Mouse (Mus musculus) lung, embryonic 15.5 days (tissue): ENCODE measurements around the gene Axin1. TPM values are rescaled to one million over a fixed set of nuclear protein-coding genes. Genes with fewer than 3 reads are reported as not detected.

Source experiments
- ATAC-seq: fragments of 200-750 bp; cut with Nextera tagmentation; 2 replicates; pipeline ENCODE4 v1.8.0; 2017; ENCODE audit warnings: moderate number of reproducible peaks, borderline replicate concordance; ENCODE audit not compliant: low FRiP score, low TSS enrichment; ENCODE audit errors: extremely low read depth
- H3K27ac ChIP-seq: fragments of 300-500 bp; sonication (generic); 2 replicates; pipeline ENCODE4 v1.5.1; 2015; ENCODE audit warnings: moderate library complexity, mild to moderate bottlenecking, inconsistent platforms
- H3K27me3 ChIP-seq: fragments of 300-500 bp; sonication (generic); 2 replicates; pipeline ENCODE4 v1.6.1; 2015; ENCODE audit warnings: inconsistent platforms
- H3K36me3 ChIP-seq: fragments of 300-500 bp; sonication (generic); 2 replicates; pipeline ENCODE4 v1.6.1; 2015; ENCODE audit warnings: inconsistent platforms
- H3K4me1 ChIP-seq: fragments of 300-500 bp; sonication (generic); 2 replicates; pipeline ENCODE4 v1.6.1; 2015; ENCODE audit warnings: inconsistent platforms
- H3K4me2 ChIP-seq: fragments of 300-500 bp; sonication (generic); 2 replicates; pipeline ENCODE4 v1.6.1; 2015; ENCODE audit warnings: inconsistent platforms, mild to moderate bottlenecking, moderate library complexity
- H3K4me3 ChIP-seq: fragments of 300-500 bp; sonication (generic); 2 replicates; pipeline ENCODE4 v1.5.1; 2015; ENCODE audit warnings: mild to moderate bottlenecking, inconsistent platforms
- H3K9ac ChIP-seq: fragments of 300-500 bp; sonication (generic); 2 replicates; pipeline ENCODE4 v1.6.1; 2015; ENCODE audit warnings: inconsistent platforms
- H3K9me3 ChIP-seq: fragments of 300-500 bp; sonication (generic); 2 replicates; pipeline ENCODE4 v1.6.1; 2016; ENCODE audit warnings: inconsistent platforms
- WGBS: fragments of 180-500 bp; shearing (Covaris S2); methylation state at CpG from one replicate; pipeline ENCODE4 v1.1.7; 2015; 5-methylcytosine and 5-hydroxymethylcytosine counted together
- polyA plus RNA-seq: library from polyadenylated mRNA; unstranded; fragments of >200 nt; fragmentation: Nextera tagmentation; extraction: Ambion mirVana; gene quantifications from 2 replicates; pipeline ENCODE4 v1.2.1, GENCODE M21; 2015

Gene Axin1
- polyA plus RNA-seq, 1 experiment from 2014 or later, result 16.5 TPM

GRCm38 (mm10) chr17:26231156-26231555 lies 92.7 kb downstream of the Axin1 start:
- Histone ChIP-seq H3K4me1 (no peaks in the 10 kb centered on the region), H3K4me3 (no peak overlapping the region), H3K9me3 (no peaks in the 10 kb centered on the region), H3K27me3 (no peaks in the 10 kb centered on the region), H3K27ac (no peak overlapping the region), H3K9ac (no peak overlapping the region), H3K4me2 (no peak overlapping the region), H3K36me3 (no peaks in the 10 kb centered on the region)
- ATAC-seq, result no peak
- 87% methylated on average over 5 of the region's 5 CpGs for WGBS

- H3K27me3 ChIP-seq, result no peaks in the 10 kb centered on the region
- no peaks in the 10 kb centered on the region for H3K36me3 ChIP-seq
- H3K4me3 ChIP-seq, result no peak overlapping the region
- H3K4me1 ChIP-seq, result no peaks in the 10 kb centered on the region
- H3K9me3 ChIP-seq, result no peaks in the 10 kb centered on the region
- ATAC-seq, result no peak
- H3K9ac ChIP-seq, result no peak overlapping the region
- H3K4me2 ChIP-seq, result no peak overlapping the region
- no peak overlapping the region for H3K27ac ChIP-seq
- 71% methylated on average over 8 of the region's 8 CpGs for WGBS
These were observed 94.4 kb downstream of the Axin1 start for GRCm38 (mm10) chr17:26232863-26233262.

GRCm38 (mm10) chr17:26234386-26234785 lies 95.9 kb downstream of the Axin1 start:
- no peak for ATAC-seq
- H3K4me2 ChIP-seq, result no peak overlapping the region
- H3K4me3 ChIP-seq, result no peak overlapping the region
- H3K9me3 ChIP-seq, result no peaks in the 10 kb centered on the region
- 84% methylated on average over 8 of the region's 8 CpGs for WGBS
- H3K9ac ChIP-seq, result no peak overlapping the region
- no peaks in the 10 kb centered on the region for H3K36me3 ChIP-seq
- H3K27me3 ChIP-seq, result no peaks in the 10 kb centered on the region
- no peak overlapping the region for H3K27ac ChIP-seq
- H3K4me1 ChIP-seq, result no peaks in the 10 kb centered on the region

- H3K4me2 ChIP-seq, result no peak overlapping the region
- H3K27ac ChIP-seq, result no peak overlapping the region
- no peak overlapping the region for H3K4me3 ChIP-seq
- no peaks in the 10 kb centered on the region for H3K36me3 ChIP-seq
- WGBS, result 58% methylated on average over 13 of the region's 13 CpGs
- ATAC-seq, result no peak
- no peaks in the 10 kb centered on the region for H3K27me3 ChIP-seq
- H3K9me3 ChIP-seq, result no peaks in the 10 kb centered on the region
- H3K4me1 ChIP-seq, result no peaks in the 10 kb centered on the region
- no peak overlapping the region for H3K9ac ChIP-seq
These were observed 96.8 kb downstream of the Axin1 start for GRCm38 (mm10) chr17:26235077-26235815.

GRCm38 (mm10) chr17:26237667-26238066 lies 99.2 kb downstream of the Axin1 start:
- 79% methylated on average over 10 of the region's 10 CpGs for WGBS
- no peaks in the 10 kb centered on the region for H3K9me3 ChIP-seq
- H3K27me3 ChIP-seq, result no peaks in the 10 kb centered on the region
- H3K27ac ChIP-seq, result no peak overlapping the region
- no peak overlapping the region for H3K9ac ChIP-seq
- no peaks in the 10 kb centered on the region for H3K36me3 ChIP-seq
- no peak for ATAC-seq
- no peaks in the 10 kb centered on the region for H3K4me1 ChIP-seq
- H3K4me2 ChIP-seq, result no peak overlapping the region
- H3K4me3 ChIP-seq, result no peak overlapping the region

GRCm38 (mm10) chr17:26239551-26239950 lies 101.1 kb downstream of the Axin1 start:
- Histone ChIP-seq H3K4me1 (peaks cover 11% of the 10 kb centered on the region; the same call in 1 of the 2 replicates), H3K36me3 (no peaks in the 10 kb centered on the region), H3K27me3 (no peaks in the 10 kb centered on the region), H3K27ac (no peak overlapping the region), H3K9ac (no peak overlapping the region), H3K4me3 (no peak overlapping the region), H3K9me3 (no peaks in the 10 kb centered on the region), H3K4me2 (no peak overlapping the region)
- no peak for ATAC-seq
- 63% methylated on average over 2 of the region's 2 CpGs for WGBS

DNA sequence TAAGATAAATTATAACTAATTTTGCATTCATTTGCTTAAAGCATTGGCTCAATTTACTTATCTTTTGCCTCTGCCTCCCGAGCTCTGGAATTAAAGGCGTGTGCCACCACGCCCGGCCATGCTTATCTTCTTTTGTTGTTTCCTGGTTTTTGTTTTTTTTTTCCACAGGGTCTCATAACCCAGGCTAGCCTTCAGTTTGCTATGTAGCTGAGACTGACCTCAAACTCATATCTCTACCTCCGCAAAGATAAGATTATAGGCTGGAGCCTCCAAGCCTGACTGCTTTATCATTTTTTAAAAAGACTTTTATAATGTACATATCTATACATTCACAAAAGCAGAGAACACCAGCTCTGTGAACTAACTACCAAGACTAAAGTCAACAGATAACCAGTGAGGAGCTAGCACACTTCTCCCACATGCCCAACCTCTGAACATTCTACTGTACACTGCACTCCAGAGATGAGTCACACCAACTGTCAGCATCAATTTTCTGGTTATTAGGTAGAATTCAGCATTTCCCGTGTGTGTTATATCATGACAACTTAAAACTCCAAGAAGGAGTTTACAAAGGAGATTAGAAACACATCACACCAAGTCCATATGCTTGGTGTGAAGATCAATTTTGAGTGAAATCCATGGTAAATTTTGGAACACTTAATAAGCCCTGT lies 101.8 kb downstream of the Axin1 start:
- no peaks in the 10 kb centered on the region for H3K36me3 ChIP-seq
- peaks cover 14% of the 10 kb centered on the region; the same call in 1 of the 2 replicates for H3K4me1 ChIP-seq
- no peak overlapping the region for H3K4me2 ChIP-seq
- no peak overlapping the region for H3K4me3 ChIP-seq
- H3K27me3 ChIP-seq, result no peaks in the 10 kb centered on the region
- H3K9ac ChIP-seq, result no peak overlapping the region
- ATAC-seq, result no peak
- WGBS, result 70% methylated on average over 6 of the region's 6 CpGs
- H3K27ac ChIP-seq, result no peak overlapping the region
- no peaks in the 10 kb centered on the region for H3K9me3 ChIP-seq

- H3K9ac ChIP-seq, result no peak overlapping the region
- ATAC-seq, result no peak
- WGBS, result 79% methylated on average over 6 of the region's 6 CpGs
- no peaks in the 10 kb centered on the region for H3K36me3 ChIP-seq
- H3K27me3 ChIP-seq, result no peaks in the 10 kb centered on the region
- H3K4me2 ChIP-seq, result no peak overlapping the region
- H3K9me3 ChIP-seq, result no peaks in the 10 kb centered on the region
- H3K4me3 ChIP-seq, result no peak overlapping the region
- no peak overlapping the region for H3K27ac ChIP-seq
- peaks cover 14% of the 10 kb centered on the region; the same call in 1 of the 2 replicates for H3K4me1 ChIP-seq
These were observed 102.5 kb downstream of the Axin1 start for GRCm38 (mm10) chr17:26240990-26241389.

DNA sequence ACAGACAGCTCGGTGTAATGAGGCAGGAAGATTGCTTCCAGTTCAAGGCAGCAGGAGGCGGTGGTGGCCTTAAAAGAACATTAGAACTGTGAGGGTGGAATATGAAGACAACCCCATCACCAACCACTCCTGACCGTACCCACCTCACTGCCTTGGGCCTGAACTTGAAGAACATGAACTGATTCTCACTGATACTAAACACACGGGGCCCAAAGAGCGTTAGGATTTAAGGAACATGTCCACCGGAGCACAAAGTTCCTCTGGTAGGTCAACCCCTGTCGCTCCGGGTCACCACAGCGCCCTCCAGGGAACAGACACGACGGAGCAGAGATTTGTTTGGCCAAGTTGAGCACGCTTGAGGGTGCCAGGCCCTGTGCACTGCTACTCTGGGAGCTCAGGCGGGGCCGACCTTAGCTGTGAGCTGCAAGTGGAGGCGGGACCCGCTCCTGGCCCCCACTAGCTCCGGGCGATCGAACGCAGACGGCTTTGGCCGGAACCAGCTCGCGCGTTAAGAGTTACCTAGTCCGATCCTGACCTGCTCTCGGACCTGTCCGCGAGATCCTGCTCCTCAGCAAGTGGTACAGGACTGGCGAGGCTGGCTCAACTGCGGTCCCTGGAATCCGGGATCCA lies 105.1 kb downstream of the Axin1 start:
- Histone ChIP-seq H3K4me2 (peak overlapping the region; percentile 86), H3K27me3 (no peaks in the 10 kb centered on the region), H3K9me3 (no peaks in the 10 kb centered on the region), H3K9ac (peak overlapping the region; percentile 72), H3K4me3 (peak overlapping the region; percentile 79), H3K27ac (peak overlapping the region; percentile 77), H3K36me3 (no peaks in the 10 kb centered on the region), H3K4me1 (peaks cover 14% of the 10 kb centered on the region; the same call in 1 of the 2 replicates)
- WGBS, result 1% methylated on average over 32 of the region's 32 CpGs
- peak; percentile 86 for ATAC-seq

DNA sequence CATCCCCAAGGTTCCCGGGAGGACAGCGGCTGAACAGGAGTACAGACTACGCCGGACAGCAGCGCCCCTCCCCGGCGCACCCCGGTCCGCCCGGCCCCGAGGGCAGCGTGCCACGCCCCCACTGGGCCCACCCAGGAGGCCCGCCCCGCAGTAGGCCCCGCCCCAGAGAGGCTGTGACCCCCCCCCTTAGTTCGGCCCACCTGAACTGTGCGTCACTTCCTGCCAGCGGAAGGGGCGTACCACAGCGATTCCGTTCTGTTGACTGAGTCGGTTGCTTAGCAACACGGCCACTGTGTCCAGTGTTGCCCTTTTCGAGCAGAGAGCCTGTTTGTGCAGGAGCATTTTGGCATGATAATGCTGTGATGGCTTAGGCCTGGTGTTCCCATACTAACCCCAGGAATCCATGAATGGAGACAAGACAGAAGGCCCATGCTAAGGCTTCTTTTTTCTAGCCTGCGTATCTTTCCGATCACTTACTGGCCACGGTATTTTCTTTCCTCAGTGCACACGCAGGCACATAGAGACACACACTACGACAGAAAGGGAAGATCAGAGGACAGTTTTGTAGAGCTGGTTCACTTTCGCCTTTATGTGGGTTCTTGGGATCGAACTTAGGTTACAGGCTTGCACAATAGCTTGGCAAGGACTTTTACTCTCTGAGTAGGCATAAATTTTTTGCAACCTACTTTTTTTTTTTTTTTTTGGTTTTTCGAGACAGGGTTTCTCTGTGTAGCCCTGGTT lies 105.8 kb downstream of the Axin1 start, which contains the start of gene Fam234a:
TSS of gene Fam234a (minus strand) at position 142 of the 741 bp plus-strand sequence.
- peak within 1 kb of the TSS; percentile 72 for H3K9ac ChIP-seq
- no peaks in the 10 kb centered on the region for H3K9me3 ChIP-seq
- peak within 1 kb of the TSS; percentile 77 for H3K27ac ChIP-seq
- WGBS, result 8% methylated on average over 29 of the region's 33 CpGs
- peak within 1 kb of the TSS; percentile 79 for H3K4me3 ChIP-seq
- peaks cover 14% of the 10 kb centered on the region; the same call in 1 of the 2 replicates for H3K4me1 ChIP-seq
- peak; percentile 98 for ATAC-seq
- no peaks in the 10 kb centered on the region for H3K27me3 ChIP-seq
- H3K4me2 ChIP-seq, result peak within 1 kb of the TSS; percentile 86
- no peaks in the 10 kb centered on the region for H3K36me3 ChIP-seq
